Mouse (Mus musculus): ENCODE measurements around the gene Fzr1.

Gene Fzr1

DNA sequence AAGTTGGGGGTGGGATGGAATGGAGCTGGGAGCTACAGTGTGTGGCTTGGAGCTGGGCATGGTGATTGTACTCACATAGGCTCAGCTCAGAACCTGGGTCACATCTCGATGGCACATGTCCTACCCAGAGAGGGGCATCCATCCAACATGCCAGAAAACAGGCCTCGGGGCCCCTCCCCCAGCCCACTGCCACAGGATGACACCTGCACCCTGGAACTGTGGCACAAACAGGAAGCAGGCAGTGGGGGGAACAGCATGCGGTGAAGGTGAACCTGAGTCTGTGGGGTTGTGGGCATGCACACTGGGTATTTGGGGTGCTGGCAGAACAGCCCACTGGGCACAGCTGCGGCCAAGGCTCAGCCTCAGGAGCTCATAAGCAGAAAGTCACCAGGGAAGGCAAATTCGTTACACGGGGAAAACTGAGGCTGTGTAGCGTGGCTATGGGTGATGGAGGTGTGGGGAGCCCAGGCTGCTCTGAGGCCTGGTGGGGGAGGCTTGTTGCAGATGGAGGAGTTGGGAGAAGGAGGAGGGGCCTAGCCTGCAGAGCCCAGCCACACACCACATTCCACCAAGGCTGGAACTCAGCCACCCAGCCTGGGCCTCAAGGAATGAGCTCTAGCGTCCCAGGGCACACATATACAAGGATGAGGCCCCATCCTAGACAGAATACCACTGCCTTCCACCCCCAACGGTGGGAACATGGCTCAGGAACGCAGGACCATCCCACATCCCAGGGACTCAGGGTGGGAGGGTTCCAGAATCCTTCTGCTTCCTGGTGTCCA lies 48.9 kb downstream of the Fzr1 start:
- peak; percentile 64 for DNase-seq (ENCODE audit: low read depth, low spot score)

GRCm38 (mm10) chr10:81328386-81328785 lies 49.9 kb downstream of the Fzr1 start, which contains the start of gene Tbxa2r:
Tbxa2r (plus strand) TSS chr10:81328731.
- DNase-seq (ENCODE audit: low read depth, low spot score): peak; percentile 70

- no peak for DNase-seq (ENCODE audit: low read depth, low spot score)
Measured at GRCm38 (mm10) chr10:81327959-81328358, 50.4 kb downstream of the Fzr1 start.

- no peak for DNase-seq (ENCODE audit: low read depth, low spot score)
Measured at GRCm38 (mm10) chr10:81326858-81327257, 51.5 kb downstream of the Fzr1 start.

- DNase-seq (ENCODE audit: low read depth, low spot score): no peak
Measured at GRCm38 (mm10) chr10:81325781-81326180, 52.5 kb downstream of the Fzr1 start.

GRCm38 (mm10) chr10:81325176-81325575 lies 53.1 kb downstream of the Fzr1 start:
- no peak for DNase-seq (ENCODE audit: low read depth, low spot score)

GRCm38 (mm10) chr10:81323791-81324530 lies 54.4 kb downstream of the Fzr1 start:
- no peak for DNase-seq (ENCODE audit: low read depth, low spot score)

- no peak for DNase-seq (ENCODE audit: low read depth, low spot score)
Measured at GRCm38 (mm10) chr10:81323141-81323775, 55.1 kb downstream of the Fzr1 start.

DNA sequence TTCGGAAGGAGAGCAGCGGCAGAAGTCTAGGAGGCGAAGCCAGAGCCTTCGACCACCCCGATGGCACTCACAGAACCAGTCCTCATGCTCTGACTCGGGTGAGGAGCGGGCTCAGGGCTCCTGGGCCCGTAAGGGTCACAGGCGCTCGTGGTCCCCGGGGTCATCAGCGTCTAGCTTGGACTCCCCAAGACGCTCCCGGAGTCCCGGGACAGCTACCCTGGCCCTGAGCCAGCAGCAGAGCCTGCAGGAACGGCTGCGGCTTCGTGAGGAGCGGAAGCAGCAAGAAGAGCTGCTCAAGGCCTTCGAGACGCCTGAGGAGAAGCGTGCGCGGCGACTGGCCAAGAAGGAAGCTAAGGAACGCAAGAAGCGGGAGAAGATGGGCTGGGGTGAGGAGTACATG lies 55.9 kb downstream of the Fzr1 start:
- DNase-seq (ENCODE audit: low read depth, low spot score): no peak

DNA sequence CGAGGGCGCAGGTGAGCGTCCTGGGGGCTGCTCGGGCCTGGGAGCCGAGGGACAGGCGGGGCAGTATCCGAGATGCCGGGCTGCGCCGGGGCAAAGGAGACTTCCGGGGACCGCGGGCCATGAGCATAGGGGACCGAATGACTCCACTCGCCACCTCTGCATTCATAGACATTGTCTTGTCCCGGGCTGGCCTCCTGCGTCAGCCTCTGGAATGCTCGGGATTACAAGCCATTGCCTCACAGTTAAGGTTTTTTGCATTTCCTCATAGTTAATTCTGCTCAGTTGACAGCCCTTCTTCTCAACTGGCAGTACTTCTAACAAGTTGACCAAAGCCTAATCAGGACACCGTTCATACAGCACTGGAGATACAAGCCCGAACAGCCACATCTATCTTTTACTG lies 56.9 kb downstream of the Fzr1 start:
- no peak for DNase-seq (ENCODE audit: low read depth, low spot score)

- DNase-seq (ENCODE audit: low read depth, low spot score): peak; percentile 100
Measured at GRCm38 (mm10) chr10:81320550-81321347, 57.6 kb downstream of the Fzr1 start, which contains the start of gene Cactin. Cactin (plus strand) TSS chr10:81321103.

GRCm38 (mm10) chr10:81319741-81320549 lies 58.4 kb downstream of the Fzr1 start:
- no peak for DNase-seq (ENCODE audit: low read depth, low spot score)

DNA sequence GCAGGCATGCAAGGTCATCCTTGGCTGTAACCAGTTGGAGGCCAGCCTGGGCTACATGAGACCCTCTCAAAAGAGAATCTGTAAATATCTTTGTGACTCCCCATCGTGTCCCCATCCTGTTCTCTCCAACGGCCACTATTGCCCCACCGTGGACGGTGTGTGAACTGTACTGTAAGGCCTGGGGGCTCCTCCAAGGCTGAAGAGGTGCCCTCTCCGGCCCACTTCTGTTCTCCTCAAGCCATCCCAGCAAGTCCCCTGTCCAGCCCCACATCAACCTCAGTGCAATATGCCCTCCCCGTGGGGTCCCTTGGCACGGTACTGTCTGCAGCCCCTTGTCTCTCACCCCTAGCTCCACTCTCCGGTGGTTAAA lies 59.0 kb downstream of the Fzr1 start:
- peak; percentile 43 for DNase-seq (ENCODE audit: low read depth, low spot score)

- no peak for DNase-seq (ENCODE audit: low read depth, low spot score)
Measured at GRCm38 (mm10) chr10:81318589-81319329, 59.6 kb downstream of the Fzr1 start.

- DNase-seq (ENCODE audit: low read depth, low spot score): peak; percentile 53
Measured at GRCm38 (mm10) chr10:81317273-81317672, 61.0 kb downstream of the Fzr1 start.

GRCm38 (mm10) chr10:81316338-81317060 lies 61.8 kb downstream of the Fzr1 start:
- DNase-seq (ENCODE audit: low read depth, low spot score): peak; percentile 57
